Mouse (Mus musculus): ENCODE measurements at regions not wholly inside any gene's neighbourhood (a gene's known extent, or its start where the extent isn't known, plus 50 kb on each side); places are given as distances from the start of the nearest gene placed in this dataset.
A peak's percentile ranks its signal among the peaks of the same experiment; 100 is the strongest.

- peak; percentile 19 for DNase-seq
- WGBS, result 18% methylated on average over 15 of the region's 15 CpGs
- H3K27me3 ChIP-seq (replicated peaks; ENCODE audit: control insufficient read depth, insufficient read depth, low read length), result no peaks in the 10 kb centered on the region
- TF ChIP-seq POLR2A (IDR thresholded peaks at IDR 0.05; ENCODE audit: low read depth, low read length), result no peak
- no peak for TF ChIP-seq CTCF (conservative IDR thresholded peaks at IDR 0.05; ENCODE audit: insufficient read depth, insufficient read length, low read depth, low read length)
- no peaks in the 10 kb centered on the region for H3K4me1 ChIP-seq (ENCODE audit: control insufficient read depth, insufficient read depth, low read length)
- H3K36me3 ChIP-seq (ENCODE audit: control insufficient read depth, insufficient read depth, low read length), result no peaks in the 10 kb centered on the region
- H3K4me3 ChIP-seq (ENCODE audit: insufficient read depth, low read depth, low read length), result no peak overlapping the region
- H3K27ac ChIP-seq (ENCODE audit: insufficient read depth, low read depth, low read length), result no peak overlapping the region
These were observed 119.2 kb downstream of the Syk start for GRCm38 (mm10) chr13:52702201-52702611.

- no peak for TF ChIP-seq POLR2A (IDR thresholded peaks at IDR 0.05; ENCODE audit: low read depth, low read length)
- TF ChIP-seq CTCF (conservative IDR thresholded peaks at IDR 0.05; ENCODE audit: insufficient read depth, insufficient read length, low read depth, low read length), result no peak
- DNase-seq, result no peak
- Histone ChIP-seq H3K27ac (ENCODE audit: insufficient read depth, low read depth, low read length) (no peak overlapping the region), H3K27me3 (replicated peaks; ENCODE audit: control insufficient read depth, insufficient read depth, low read length) (no peaks in the 10 kb centered on the region), H3K36me3 (ENCODE audit: control insufficient read depth, insufficient read depth, low read length) (no peaks in the 10 kb centered on the region), H3K4me3 (ENCODE audit: insufficient read depth, low read depth, low read length) (no peak overlapping the region), H3K4me1 (ENCODE audit: control insufficient read depth, insufficient read depth, low read length) (no peaks in the 10 kb centered on the region)
- 70% methylated on average over 12 of the region's 12 CpGs for WGBS
These were observed 120.6 kb downstream of the Syk start for GRCm38 (mm10) chr13:52703401-52704164.

- H3K4me1 ChIP-seq (ENCODE audit: control insufficient read depth, insufficient read depth, low read length), result no peaks in the 10 kb centered on the region
- H3K4me3 ChIP-seq (ENCODE audit: insufficient read depth, low read depth, low read length), result no peak overlapping the region
- H3K27me3 ChIP-seq (replicated peaks; ENCODE audit: control insufficient read depth, insufficient read depth, low read length), result no peaks in the 10 kb centered on the region
- no peak overlapping the region for H3K27ac ChIP-seq (ENCODE audit: insufficient read depth, low read depth, low read length)
- TF ChIP-seq CTCF (conservative IDR thresholded peaks at IDR 0.05; ENCODE audit: insufficient read depth, insufficient read length, low read depth, low read length), result no peak
- TF ChIP-seq POLR2A (IDR thresholded peaks at IDR 0.05; ENCODE audit: low read depth, low read length), result no peak
- 53% methylated on average over 3 of the region's 3 CpGs for WGBS
- DNase-seq, result peak; percentile 24
- H3K36me3 ChIP-seq (ENCODE audit: control insufficient read depth, insufficient read depth, low read length), result no peaks in the 10 kb centered on the region
These were observed 121.7 kb downstream of the Syk start for GRCm38 (mm10) chr13:52704673-52705072.

GRCm38 (mm10) chr13:52709580-52709979, 126.6 kb downstream of the Syk start:
- Histone ChIP-seq H3K4me3 (ENCODE audit: insufficient read depth, low read depth, low read length) (no peak overlapping the region), H3K27me3 (replicated peaks; ENCODE audit: control insufficient read depth, insufficient read depth, low read length) (no peaks in the 10 kb centered on the region), H3K36me3 (ENCODE audit: control insufficient read depth, insufficient read depth, low read length) (no peaks in the 10 kb centered on the region), H3K4me1 (ENCODE audit: control insufficient read depth, insufficient read depth, low read length) (no peaks in the 10 kb centered on the region), H3K27ac (ENCODE audit: insufficient read depth, low read depth, low read length) (no peak overlapping the region)
- whole genome bisulfite sequencing, result 56% methylated on average over 5 of the region's 5 CpGs
- DNase-seq, result no peak
- no peak for TF ChIP-seq CTCF (conservative IDR thresholded peaks at IDR 0.05; ENCODE audit: insufficient read depth, insufficient read length, low read depth, low read length)
- no peak for TF ChIP-seq POLR2A (IDR thresholded peaks at IDR 0.05; ENCODE audit: low read depth, low read length)

GRCm38 (mm10) chr13:52711713-52712369, 128.9 kb downstream of the Syk start:
- H3K27me3 ChIP-seq (replicated peaks; ENCODE audit: control insufficient read depth, insufficient read depth, low read length), result no peaks in the 10 kb centered on the region
- H3K36me3 ChIP-seq (ENCODE audit: control insufficient read depth, insufficient read depth, low read length), result no peaks in the 10 kb centered on the region
- no peak overlapping the region for H3K4me3 ChIP-seq (ENCODE audit: insufficient read depth, low read depth, low read length)
- 27% methylated on average over 9 of the region's 9 CpGs for WGBS
- no peak overlapping the region for H3K27ac ChIP-seq (ENCODE audit: insufficient read depth, low read depth, low read length)
- no peaks in the 10 kb centered on the region for H3K4me1 ChIP-seq (ENCODE audit: control insufficient read depth, insufficient read depth, low read length)
- TF ChIP-seq CTCF (conservative IDR thresholded peaks at IDR 0.05; ENCODE audit: insufficient read depth, insufficient read length, low read depth, low read length) (peak; percentile 88), POLR2A (IDR thresholded peaks at IDR 0.05; ENCODE audit: low read depth, low read length) (no peak)
- DNase-seq, result peak; percentile 87

- no peak for TF ChIP-seq POLR2A (IDR thresholded peaks at IDR 0.05; ENCODE audit: low read depth, low read length)
- TF ChIP-seq CTCF (conservative IDR thresholded peaks at IDR 0.05; ENCODE audit: insufficient read depth, insufficient read length, low read depth, low read length), result no peak
- no peaks in the 10 kb centered on the region for H3K27me3 ChIP-seq (replicated peaks; ENCODE audit: control insufficient read depth, insufficient read depth, low read length)
- H3K36me3 ChIP-seq (ENCODE audit: control insufficient read depth, insufficient read depth, low read length), result no peaks in the 10 kb centered on the region
- 87% methylated on average over 6 of the region's 6 CpGs for WGBS
- no peak for DNase-seq
- no peak overlapping the region for H3K4me3 ChIP-seq (ENCODE audit: insufficient read depth, low read depth, low read length)
- H3K4me1 ChIP-seq (ENCODE audit: control insufficient read depth, insufficient read depth, low read length), result no peaks in the 10 kb centered on the region
- H3K27ac ChIP-seq (ENCODE audit: insufficient read depth, low read depth, low read length), result no peak overlapping the region
These were observed 138.5 kb downstream of the Syk start for GRCm38 (mm10) chr13:52721463-52721862.

- no peaks in the 10 kb centered on the region for H3K27me3 ChIP-seq (replicated peaks; ENCODE audit: control insufficient read depth, insufficient read depth, low read length)
- no peaks in the 10 kb centered on the region for H3K36me3 ChIP-seq (ENCODE audit: control insufficient read depth, insufficient read depth, low read length)
- H3K4me1 ChIP-seq (ENCODE audit: control insufficient read depth, insufficient read depth, low read length), result no peaks in the 10 kb centered on the region
- no peak overlapping the region for H3K27ac ChIP-seq (ENCODE audit: insufficient read depth, low read depth, low read length)
- TF ChIP-seq CTCF (conservative IDR thresholded peaks at IDR 0.05; ENCODE audit: insufficient read depth, insufficient read length, low read depth, low read length) (no peak), POLR2A (IDR thresholded peaks at IDR 0.05; ENCODE audit: low read depth, low read length) (no peak)
- no peak overlapping the region for H3K4me3 ChIP-seq (ENCODE audit: insufficient read depth, low read depth, low read length)
- WGBS, result 75% methylated on average over 3 of the region's 3 CpGs
- DNase-seq, result no peak
These were observed 139.7 kb downstream of the Syk start for GRCm38 (mm10) chr13:52722718-52723117.
